ENCODE assay signal across 18 mouse cellular contexts in genomic region chr10:90307931-90308555, GRCm38 (mm10).
DNase-seq lines count a peak whose midpoint lies in the region; ATAC-seq lines count a peak whose summit lies in the region.
"Had no signal": no experiment of that assay in that cellular context is flagged by ENCODE, and none has a peak within 500 bp of the region (broad histone marks: within the 10 kb centered on the region; RNA-seq: fewer than 3 reads in every experiment).

No protein-coding gene starts in this region.

- no peak overlapping the region for H3K9ac ChIP-seq in midbrain, embryonic 14.5 days (replicated peaks; ENCODE audit: low read length)
- H3K9ac ChIP-seq in kidney, embryonic 15.5 days: no peak overlapping the region
- H3K9ac ChIP-seq: heart, embryonic 15.5 days; midbrain, embryonic 12.5 days had no signal

- no peaks in the 10 kb centered on the region for H3K9me3 ChIP-seq in midbrain, embryonic 14.5 days (ENCODE audit: control insufficient read depth, low read length)
- H3K9me3 ChIP-seq in midbrain, embryonic 10.5 days (replicated peaks): no peaks in the 10 kb centered on the region
- no peaks in the 10 kb centered on the region for H3K9me3 ChIP-seq in kidney, embryonic 15.5 days (replicated peaks)
- H3K9me3 ChIP-seq: heart, embryonic 15.5 days; midbrain, embryonic 12.5 days had no signal

- 0 out of 2 replicates have a peak overlapping the region, but pooled peaks have one; percentile 6 for H3K27ac ChIP-seq in midbrain, embryonic 14.5 days (replicated peaks; ENCODE audit: low read depth, low read length)
- no peak overlapping the region for H3K27ac ChIP-seq in midbrain, embryonic 10.5 days (replicated peaks)
- H3K27ac ChIP-seq in kidney, embryonic 15.5 days: no peak overlapping the region
- H3K27ac ChIP-seq: heart, embryonic 15.5 days; midbrain, embryonic 12.5 days had no signal

- ATAC-seq in midbrain, embryonic 14.5 days (ENCODE audit: low FRiP score, low TSS enrichment): no peak
- ATAC-seq in kidney, embryonic 15.5 days (replicated peaks; ENCODE audit: low FRiP score): no peak

- DNase-seq in midbrain, embryonic 14.5 days: no peak
- no peak for DNase-seq in midbrain, embryonic 10.5 days (ENCODE audit: low spot score)
- DNase-seq in layer of hippocampus, adult 18-20 months (ENCODE audit: low spot score in 2 of 2): peak; percentile 55 to 82
- DNase-seq in left cerebral cortex, adult 18-20 months (ENCODE audit: low spot score in 2 of 2): peak; percentile 9 to 23
- DNase-seq in right cerebral cortex, postnatal 25 days: peak; percentile 24
- no peak for DNase-seq in ovary, adult 18-20 months (ENCODE audit: low spot score)
- DNase-seq in adrenal gland, adult 2 months: no peak
- DNase-seq: cerebellum, adult 9-10 months; heart, adult 11 months; kidney, adult 2 months; liver; lung, adult 18-20 months; lung, postnatal 36 days; thymus, postnatal 36 days had no signal

- no peak overlapping the region for H3K4me2 ChIP-seq in midbrain, embryonic 14.5 days (ENCODE audit: low read length)
- no peak overlapping the region for H3K4me2 ChIP-seq in kidney, embryonic 15.5 days
- H3K4me2 ChIP-seq: heart, embryonic 15.5 days; midbrain, embryonic 12.5 days had no signal

- peaks cover 5% of the 10 kb centered on the region; the same call in 1 of the 2 replicates for H3K4me1 ChIP-seq in midbrain, embryonic 14.5 days (ENCODE audit: control insufficient read depth, insufficient read depth, low read length)
- H3K4me1 ChIP-seq in midbrain, embryonic 10.5 days: peaks cover 5% of the 10 kb centered on the region
- H3K4me1 ChIP-seq in kidney, embryonic 15.5 days: no peaks in the 10 kb centered on the region
- H3K4me1 ChIP-seq: heart, embryonic 15.5 days; midbrain, embryonic 12.5 days had no signal

- 22% methylated on average over 5 of the region's 5 CpGs for WGBS in midbrain, embryonic 14.5 days
- WGBS in midbrain, embryonic 10.5 days: 62% methylated on average over 5 of the region's 5 CpGs
- 83% methylated on average over 5 of the region's 5 CpGs for WGBS in kidney, embryonic 15.5 days

- no peaks in the 10 kb centered on the region for H3K27me3 ChIP-seq in midbrain, embryonic 14.5 days (ENCODE audit: control insufficient read depth, insufficient read depth, low read length)
- H3K27me3 ChIP-seq in midbrain, embryonic 10.5 days (ENCODE audit: low read depth, poor library complexity, severe bottlenecking): no peaks in the 10 kb centered on the region; the same call in 1 of the 2 replicates
- H3K27me3 ChIP-seq in kidney, embryonic 15.5 days: no peaks in the 10 kb centered on the region
- H3K27me3 ChIP-seq: heart, embryonic 15.5 days had no signal

- H3K36me3 ChIP-seq in midbrain, embryonic 14.5 days (ENCODE audit: control insufficient read depth, insufficient read depth, low read length): no peaks in the 10 kb centered on the region
- no peaks in the 10 kb centered on the region for H3K36me3 ChIP-seq in midbrain, embryonic 10.5 days
- H3K36me3 ChIP-seq in kidney, embryonic 15.5 days: no peaks in the 10 kb centered on the region
- H3K36me3 ChIP-seq: G1E; heart, embryonic 15.5 days; midbrain, embryonic 12.5 days had no signal

- H3K4me3 ChIP-seq in midbrain, embryonic 14.5 days (replicated peaks; ENCODE audit: low read depth, low read length): no peak overlapping the region
- H3K4me3 ChIP-seq in midbrain, embryonic 10.5 days: no peak overlapping the region
- H3K4me3 ChIP-seq in kidney, embryonic 15.5 days (replicated peaks): no peak overlapping the region
- H3K4me3 ChIP-seq: heart, embryonic 15.5 days; midbrain, embryonic 12.5 days had no signal

Comparison
In these comparisons a context has a peak if more than half of its experiments do, and no peak if none do; other contexts are left out.
1. DNase-seq: peak in layer of hippocampus, adult 18-20 months (2 of 2), left cerebral cortex, adult 18-20 months (2 of 2) and right cerebral cortex, postnatal 25 days (single experiment); none in midbrain, embryonic 14.5 days (single experiment), midbrain, embryonic 10.5 days (single experiment), ovary, adult 18-20 months (single experiment) and adrenal gland, adult 2 months (single experiment).